Mouse (Mus musculus): ENCODE data around the gene 4933428M09Rik. TPM values are rescaled to one million over a fixed set of nuclear protein-coding genes. Genes with fewer than 3 reads are reported as not detected.

Gene 4933428M09Rik
- not detected for total RNA-seq (2023)

GRCm38 (mm10) chrX:139178928-139179327 is at the start of gene 4933428M09Rik:
4933428M09Rik (plus strand) TSS chrX:139179228.

DNA sequence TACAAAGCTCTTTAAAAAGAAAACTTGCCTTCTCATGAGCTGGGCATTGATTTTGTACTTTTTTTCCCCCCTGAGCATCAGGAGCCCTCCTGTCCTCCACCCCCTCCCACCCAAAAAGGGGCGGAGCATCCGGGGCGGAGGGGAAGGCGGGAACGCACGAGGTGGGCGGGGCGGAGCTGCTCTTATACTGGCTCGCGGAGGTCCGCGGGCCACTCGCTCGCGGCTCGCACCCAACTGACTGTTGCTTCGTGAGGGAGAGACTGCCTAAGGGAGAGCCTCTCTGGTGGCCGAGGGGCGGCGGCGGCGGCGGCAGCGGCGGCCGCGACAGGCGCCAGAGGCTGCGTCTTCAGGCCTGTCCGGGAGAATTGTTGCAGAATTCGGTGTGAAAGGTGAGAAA is 30.8 kb downstream of the 4933428M09Rik start, which contains the start of gene Mum1l1:
Gene Mum1l1, plus strand, starts transcription at position 214 of the 397 bp plus-strand sequence.

Other genes starting within 250 kb of the 4933428M09Rik start
- gene Serpina7, start 94.0 kb upstream of the 4933428M09Rik start, total RNA-seq (2023) = not detected
- not detected for gene 4930513O06Rik, start 93.0 kb upstream of the 4933428M09Rik start, total RNA-seq (2023)
- not detected for gene Mum1l1, start 30.8 kb downstream of the 4933428M09Rik start, total RNA-seq (2023)
- not detected for gene Trap1a, start 154.5 kb downstream of the 4933428M09Rik start, total RNA-seq (2023)